Mouse (Mus musculus): ENCODE results near the gene Rps25. TPM values are rescaled to one million over a fixed set of nuclear protein-coding genes. Genes with fewer than 3 reads are reported as not detected.
"Not testable (repeated sequence)": the region's sequence is repeated elsewhere in the genome, so short reads cannot be mapped to it uniquely, and the experiment has no call there.

Rps25 gene
- polyA plus RNA-seq, 1 experiment from 2014 or later, result 2,001 TPM

DNA sequence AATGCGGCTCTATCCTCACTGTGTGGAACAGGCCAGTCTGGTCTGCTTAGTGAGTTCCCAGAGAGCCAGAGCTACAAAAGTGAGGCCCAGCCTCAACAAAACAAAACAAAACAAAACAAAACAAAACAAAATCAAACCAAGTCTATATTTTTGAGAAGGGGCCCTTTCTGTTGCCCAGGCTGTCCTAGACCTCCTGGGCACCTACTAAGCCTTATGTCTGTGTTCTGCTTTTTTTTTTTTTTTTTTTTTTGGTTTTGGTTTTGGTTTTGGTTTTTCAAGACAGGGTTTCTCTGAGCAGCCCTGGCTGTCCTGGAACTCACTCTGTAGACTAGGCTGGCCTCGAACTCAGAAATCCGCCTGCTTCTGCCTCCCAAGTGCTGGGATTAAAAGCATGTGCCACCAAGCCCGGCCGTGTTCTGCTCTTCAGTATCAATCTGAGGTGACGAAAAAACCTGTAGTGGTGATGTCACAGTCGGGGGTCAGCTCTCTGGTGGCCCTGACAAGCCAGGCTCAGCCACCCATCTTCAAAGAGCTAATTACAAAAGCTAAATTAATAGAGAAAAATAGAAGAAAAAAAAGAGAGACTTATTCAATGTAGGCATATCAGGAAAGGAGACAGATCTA, 37.6 kb downstream of the Rps25 start:
- not testable (repeated sequence) for H3K9me3 ChIP-seq (replicated peaks); H3K4me1 ChIP-seq; H3K4me3 ChIP-seq; H3K27me3 ChIP-seq (ENCODE audit: low read depth, poor library complexity, severe bottlenecking); DNase-seq (ENCODE audit: low spot score); H3K27ac ChIP-seq; H3K36me3 ChIP-seq
- 87% methylated on average over 7 of the region's 7 CpGs for whole genome bisulfite sequencing

DNA sequence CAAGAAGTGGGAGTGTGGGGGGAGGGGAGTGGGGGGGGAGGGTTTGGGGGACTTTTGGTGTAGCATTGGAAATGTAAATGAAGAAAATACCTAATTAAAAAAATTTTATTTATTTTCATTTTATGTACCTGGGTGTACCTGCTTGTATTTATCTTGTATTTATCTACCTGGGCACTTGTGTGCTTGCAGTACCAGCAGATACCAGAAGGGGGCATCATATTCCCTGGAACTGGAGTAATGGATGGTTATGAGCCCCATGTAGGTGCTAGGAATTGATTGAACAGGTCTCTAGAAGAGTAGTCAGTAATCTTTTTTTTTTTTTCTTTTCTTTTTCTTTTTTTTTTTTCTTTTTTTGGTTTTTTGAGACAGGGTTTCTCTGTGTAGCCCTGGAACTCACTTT, 43.4 kb downstream of the Rps25 start:
- Histone ChIP-seq H3K27me3 (ENCODE audit: low read depth, poor library complexity, severe bottlenecking) (peaks cover 33% of the 10 kb centered on the region), H3K9me3 (replicated peaks) (no peaks in the 10 kb centered on the region), H3K4me3 (no peak overlapping the region), H3K27ac (no peak overlapping the region), H3K4me1 (peaks cover 15% of the 10 kb centered on the region), H3K36me3 (no peaks in the 10 kb centered on the region)
- no peak for DNase-seq (ENCODE audit: low spot score)

DNA sequence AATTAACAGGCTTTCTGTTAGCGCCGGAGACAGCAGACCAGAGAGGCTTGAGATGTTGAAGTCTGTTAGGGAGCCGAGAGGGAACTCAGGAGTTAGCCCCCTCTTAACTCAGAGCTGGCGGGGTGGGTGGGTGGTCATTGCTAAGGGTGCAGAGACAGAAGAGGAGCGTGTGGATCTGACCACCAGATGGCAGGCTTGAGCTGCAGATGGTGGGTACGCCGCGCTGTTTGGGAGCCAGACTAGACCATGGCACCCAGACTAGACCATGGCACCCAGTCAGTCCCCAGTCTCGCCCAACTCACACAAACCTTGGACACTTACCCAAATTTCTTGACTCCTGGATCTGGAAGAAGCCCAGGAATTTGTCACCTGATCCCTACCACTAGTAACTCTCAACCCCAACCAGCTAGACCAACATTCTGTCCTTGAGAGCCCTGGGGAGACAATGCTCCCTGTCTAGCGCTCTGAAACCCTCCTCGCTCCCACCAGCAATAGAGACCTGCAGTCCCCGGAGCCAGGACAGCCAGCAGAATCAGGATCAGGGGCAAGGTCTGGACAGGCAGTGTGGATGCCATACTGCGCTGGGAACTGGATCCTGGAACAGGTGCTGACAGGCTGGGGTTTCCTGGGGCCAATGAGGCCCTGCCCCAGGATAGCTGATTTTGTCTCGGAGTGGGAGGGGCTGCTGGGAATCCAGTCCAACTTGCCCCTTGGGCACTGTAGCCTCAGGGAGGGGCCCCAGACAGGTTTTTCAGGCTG, 47.4 kb downstream of the Rps25 start:
- peaks cover 20% of the 10 kb centered on the region for H3K4me1 ChIP-seq
- H3K4me3 ChIP-seq, result 0 out of 2 replicates have a peak overlapping the region, but pooled peaks have one; percentile 1
- DNase-seq (ENCODE audit: low spot score), result peak; percentile 93
- peaks cover 60% of the 10 kb centered on the region for H3K27me3 ChIP-seq (ENCODE audit: low read depth, poor library complexity, severe bottlenecking)
- no peak overlapping the region; the same call in 1 of the 2 replicates for H3K27ac ChIP-seq
- no peaks in the 10 kb centered on the region for H3K9me3 ChIP-seq (replicated peaks)
- 10% methylated on average over 14 of the region's 14 CpGs for WGBS
- H3K36me3 ChIP-seq, result no peaks in the 10 kb centered on the region

DNA sequence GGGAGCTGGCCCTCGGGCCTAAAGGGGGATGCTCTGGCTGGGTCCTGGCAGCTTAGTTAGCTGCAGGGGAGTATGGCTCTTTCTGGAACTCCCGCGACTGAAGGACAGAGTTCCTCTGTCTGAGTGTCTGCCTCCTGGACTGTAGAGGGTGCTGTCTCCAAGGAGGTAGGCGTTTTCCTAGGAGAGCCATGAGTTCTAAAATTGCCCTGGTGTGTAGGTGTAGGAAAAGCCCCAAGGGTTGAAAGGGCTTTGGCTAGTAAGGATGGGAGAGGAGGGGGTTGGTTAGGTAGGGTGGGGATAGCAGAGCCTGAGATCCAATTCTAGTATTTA, 47.9 kb downstream of the Rps25 start, which contains the start of gene Upk2:
TSS of gene Upk2 (minus strand) at position 86 of the 330 bp plus-strand sequence.
- no peak within 1 kb of the TSS; the same call in 1 of the 2 replicates for H3K27ac ChIP-seq

DNA sequence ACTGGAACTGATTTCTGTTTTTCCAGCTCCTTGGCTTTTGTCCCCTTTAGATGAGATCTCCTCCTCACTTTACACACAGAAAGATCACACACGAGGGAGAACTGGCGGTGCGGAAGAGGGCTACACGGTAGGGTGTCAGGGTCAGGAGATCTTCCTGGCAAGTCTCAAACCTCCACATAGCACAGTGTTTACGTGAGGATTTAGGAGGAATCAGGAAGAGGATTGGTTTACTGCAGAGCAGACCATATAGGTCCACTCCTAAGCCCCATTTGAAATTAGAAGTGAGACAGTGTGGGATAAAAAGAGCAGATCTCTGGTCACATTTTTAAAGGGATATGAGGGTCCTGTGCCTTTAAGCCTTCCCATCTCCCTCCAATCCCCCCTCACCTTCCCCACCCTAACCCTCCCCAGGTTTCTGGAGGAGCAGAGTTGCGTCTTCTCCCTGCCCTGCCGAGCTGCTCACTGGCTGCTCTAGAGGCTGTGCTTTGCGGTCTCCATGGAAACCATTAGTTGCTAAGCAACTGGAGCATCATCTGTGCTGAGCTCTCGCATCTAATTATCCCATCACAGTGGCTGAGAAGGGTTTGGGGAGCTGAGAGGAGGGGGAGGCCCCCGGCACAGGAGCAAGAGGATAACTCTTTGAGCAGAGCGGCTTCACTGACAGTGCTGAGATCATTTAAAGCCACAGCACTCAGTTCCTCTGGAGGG, 50.2 kb downstream of the Rps25 start:
- WGBS, result 8% methylated on average over 11 of the region's 11 CpGs
- H3K27ac ChIP-seq, result no peak overlapping the region
- H3K4me3 ChIP-seq, result no peak overlapping the region
- H3K9me3 ChIP-seq (replicated peaks), result no peaks in the 10 kb centered on the region
- peaks cover 59% of the 10 kb centered on the region for H3K27me3 ChIP-seq (ENCODE audit: low read depth, poor library complexity, severe bottlenecking)
- peaks cover 20% of the 10 kb centered on the region for H3K4me1 ChIP-seq
- DNase-seq (ENCODE audit: low spot score), result peak; percentile 62
- H3K36me3 ChIP-seq, result no peaks in the 10 kb centered on the region

More for the DNA sequence above, 47.9 kb downstream of the Rps25 start, which contains the start of gene Upk2:
- Histone ChIP-seq H3K27me3 (ENCODE audit: low read depth, poor library complexity, severe bottlenecking) (peaks cover 60% of the 10 kb centered on the region), H3K9me3 (replicated peaks) (no peaks in the 10 kb centered on the region), H3K4me1 (peaks cover 20% of the 10 kb centered on the region), H3K36me3 (no peaks in the 10 kb centered on the region), H3K4me3 (0 out of 2 replicates have a peak within 1 kb of the TSS, but pooled peaks have one; percentile 1)
- WGBS, result 12% methylated on average over 4 of the region's 4 CpGs
- DNase-seq (ENCODE audit: low spot score), result no peak

Small RNAs within 50 kb of the gene (microRNA-seq; reads per million reads assigned to microRNA genes)
- gene Mir7085, result not detected

Other genes starting within 250 kb of the Rps25 start
- gene Cbl, start 173.1 kb upstream of the Rps25 start, polyA plus RNA-seq (2016; fragmentation: Nextera tagmentation; extraction: Ambion mirVana), result 19.6 and 23.9 TPM in 2 replicates
- not detected in 2 replicates for gene Ccdc153, start 166.5 kb upstream of the Rps25 start, polyA plus RNA-seq (2016; fragmentation: Nextera tagmentation; extraction: Ambion mirVana)
- gene Pdzd3, start 155.7 kb upstream of the Rps25 start, polyA plus RNA-seq (2016; fragmentation: Nextera tagmentation; extraction: Ambion mirVana), result 0.13 TPM in 1 of 2 replicates, not detected in the other
- 2.1 and 3.3 TPM in 2 replicates for gene Nlrx1, start 138.5 kb upstream of the Rps25 start, polyA plus RNA-seq (2016; fragmentation: Nextera tagmentation; extraction: Ambion mirVana)
- 1.9 and 4.6 TPM in 2 replicates for gene Abcg4, start 118.5 kb upstream of the Rps25 start, polyA plus RNA-seq (2016; fragmentation: Nextera tagmentation; extraction: Ambion mirVana)
- 28.2 and 30.4 TPM in 2 replicates for gene Hinfp, start 101.5 kb upstream of the Rps25 start, polyA plus RNA-seq (2016; fragmentation: Nextera tagmentation; extraction: Ambion mirVana)
- 6.9 and 9.9 TPM in 2 replicates for gene C2cd2l, start 86.9 kb upstream of the Rps25 start, polyA plus RNA-seq (2016; fragmentation: Nextera tagmentation; extraction: Ambion mirVana)
- 45.3 and 46.9 TPM in 2 replicates for gene Dpagt1, start 81.1 kb upstream of the Rps25 start, polyA plus RNA-seq (2016; fragmentation: Nextera tagmentation; extraction: Ambion mirVana)
- gene H2afx, start 72.4 kb upstream of the Rps25 start, polyA plus RNA-seq (2016; fragmentation: Nextera tagmentation; extraction: Ambion mirVana), result 515 and 551 TPM in 2 replicates
- gene Hmbs, start 62.9 kb upstream of the Rps25 start, polyA plus RNA-seq (2016; fragmentation: Nextera tagmentation; extraction: Ambion mirVana), result 174 and 195 TPM in 2 replicates
- gene Vps11, start 45.5 kb upstream of the Rps25 start, polyA plus RNA-seq (2016; fragmentation: Nextera tagmentation; extraction: Ambion mirVana), result 29.3 and 32.2 TPM in 2 replicates
- gene Hyou1, start 27.6 kb upstream of the Rps25 start, polyA plus RNA-seq (2016; fragmentation: Nextera tagmentation; extraction: Ambion mirVana), result 41.3 and 43.4 TPM in 2 replicates
- gene Slc37a4, start 10.3 kb upstream of the Rps25 start, polyA plus RNA-seq (2016; fragmentation: Nextera tagmentation; extraction: Ambion mirVana), result 8.4 and 9.7 TPM in 2 replicates
- 158 and 166 TPM in 2 replicates for gene Trappc4, start 461 bp downstream of the Rps25 start, polyA plus RNA-seq (2016; fragmentation: Nextera tagmentation; extraction: Ambion mirVana)
- gene Ccdc84, start 11.4 kb downstream of the Rps25 start, polyA plus RNA-seq (2016; fragmentation: Nextera tagmentation; extraction: Ambion mirVana), result 23.1 and 24.3 TPM in 2 replicates
- not detected in 2 replicates for gene Foxr1, start 34.0 kb downstream of the Rps25 start, polyA plus RNA-seq (2016; fragmentation: Nextera tagmentation; extraction: Ambion mirVana)
- gene Upk2, start 47.8 kb downstream of the Rps25 start, polyA plus RNA-seq (2016; fragmentation: Nextera tagmentation; extraction: Ambion mirVana), result 0.36 TPM in 1 of 2 replicates, not detected in the other
- 9.0 and 12.1 TPM in 2 replicates for gene Bcl9l, start 75.7 kb downstream of the Rps25 start, polyA plus RNA-seq (2016; fragmentation: Nextera tagmentation; extraction: Ambion mirVana)
- gene Cxcr5, start 154.7 kb downstream of the Rps25 start, polyA plus RNA-seq (2016; fragmentation: Nextera tagmentation; extraction: Ambion mirVana), result not detected in 2 replicates
- 17.2 and 23.3 TPM in 2 replicates for gene Ddx6, start 197.8 kb downstream of the Rps25 start, polyA plus RNA-seq (2016; fragmentation: Nextera tagmentation; extraction: Ambion mirVana)